Mouse (Mus musculus): ENCODE results near the gene Lpcat3. TPM values are rescaled to one million over a fixed set of nuclear protein-coding genes. Genes with fewer than 3 reads are reported as not detected.

Lpcat3 gene
- polyA plus RNA-seq, 1 experiment from 2014 or later = 209 TPM

DNA sequence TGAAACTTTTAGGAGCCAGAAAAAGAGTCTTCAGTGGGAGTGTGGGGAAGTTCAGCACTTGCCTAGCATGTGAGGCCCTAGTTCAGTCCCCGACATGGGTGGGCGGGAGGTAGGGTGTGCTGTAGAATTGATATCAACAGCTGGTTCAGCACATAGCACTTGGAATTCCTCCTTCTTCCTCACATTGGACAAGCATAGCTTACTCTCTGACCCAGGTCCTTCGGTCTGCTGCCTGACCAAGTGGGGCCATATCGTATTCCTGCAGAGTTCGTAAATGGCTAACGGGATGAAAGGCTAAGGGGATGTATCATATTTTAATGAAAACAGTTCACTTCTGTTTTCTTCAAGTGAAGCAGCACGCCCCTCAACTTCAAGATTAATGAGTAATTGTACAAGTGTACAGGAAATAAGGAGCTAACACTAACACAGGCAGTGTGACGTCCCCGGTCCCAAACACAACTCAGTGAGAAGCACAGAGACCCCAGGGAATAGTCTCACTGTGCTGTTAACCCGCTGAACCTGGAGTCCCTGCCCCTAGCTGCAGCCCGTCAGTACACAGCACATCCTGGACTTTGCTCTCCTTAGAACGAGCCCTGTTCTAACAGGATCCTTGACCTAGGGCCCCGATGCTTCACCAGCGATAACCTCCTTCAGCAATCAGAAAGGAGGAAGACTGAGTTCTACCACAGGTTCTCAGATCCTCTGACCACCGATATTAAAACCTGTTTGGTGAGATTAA, 30.6 kb downstream of the Lpcat3 start:
- Histone ChIP-seq H3K9ac (ENCODE audit: low read depth, low read length) (no peak overlapping the region), H3K9me3 (ENCODE audit: control insufficient read depth) (no peaks in the 10 kb centered on the region), H3K4me2 (replicated peaks; ENCODE audit: low read depth) (no peak overlapping the region; the same call in 1 of the 2 replicates), H3K4me3 (ENCODE audit: low read depth, low read length) (no peak overlapping the region), H3K36me3 (ENCODE audit: control insufficient read depth, insufficient read depth) (peaks cover 5% of the 10 kb centered on the region), H3K27me3 (replicated peaks; ENCODE audit: control insufficient read depth, insufficient read depth, low read length) (no peaks in the 10 kb centered on the region), H3K27ac (ENCODE audit: low read depth, low read length) (peak overlapping the region; percentile 77), H3K4me1 (replicated peaks; ENCODE audit: control insufficient read depth, insufficient read depth, low read length) (no peaks in the 10 kb centered on the region)
- peak; percentile 53 for ATAC-seq
- 34% methylated on average over 15 of the region's 15 CpGs for WGBS
- peak; percentile 28; the same call in 1 of the 2 replicates for TF ChIP-seq CTCF (IDR thresholded peaks at IDR 0.05; ENCODE audit: low read depth)

DNA sequence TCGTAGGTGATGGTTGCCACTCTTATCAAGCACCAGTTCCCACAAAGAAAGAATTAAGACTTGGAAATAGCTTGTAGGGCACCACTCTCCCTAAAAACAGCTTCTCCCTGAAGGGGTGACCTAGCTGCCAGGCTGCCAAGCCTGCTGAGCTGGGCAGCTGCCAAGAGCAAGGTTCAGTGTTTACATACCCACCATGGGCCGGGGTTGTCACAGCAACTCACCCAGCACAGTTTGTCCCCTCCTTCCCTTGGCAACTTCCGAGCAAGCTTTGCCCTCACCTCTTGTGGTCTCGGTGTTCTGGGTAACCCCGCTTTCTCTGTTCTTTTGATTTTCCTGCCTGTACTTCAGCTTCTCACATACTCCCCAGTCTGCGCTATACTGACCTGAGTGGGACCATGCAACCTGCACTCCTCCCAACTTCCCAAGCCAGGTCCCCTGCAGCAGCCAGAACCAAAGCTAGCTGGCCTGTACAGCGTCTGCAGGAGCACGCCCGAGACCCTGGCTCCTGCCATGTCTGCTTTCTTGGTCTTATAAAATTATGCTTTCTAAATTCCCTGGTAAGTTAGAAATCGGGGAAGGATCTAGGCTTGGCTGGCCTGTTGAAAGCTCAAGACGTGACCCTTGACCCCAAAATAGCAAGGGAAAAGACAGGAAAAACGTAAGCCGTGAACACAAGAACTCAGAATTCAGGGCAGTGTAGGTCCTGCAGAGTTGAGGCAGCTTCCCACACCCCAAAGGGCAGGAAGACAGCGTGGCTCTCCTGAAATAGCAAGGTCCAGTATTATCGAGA, 31.5 kb downstream of the Lpcat3 start:
- Histone ChIP-seq H3K9ac (ENCODE audit: low read depth, low read length) (no peak overlapping the region), H3K4me1 (replicated peaks; ENCODE audit: control insufficient read depth, insufficient read depth, low read length) (no peaks in the 10 kb centered on the region), H3K4me3 (ENCODE audit: low read depth, low read length) (no peak overlapping the region), H3K4me2 (replicated peaks; ENCODE audit: low read depth) (peak overlapping the region; percentile 18), H3K36me3 (ENCODE audit: control insufficient read depth, insufficient read depth) (peaks cover 11% of the 10 kb centered on the region), H3K9me3 (ENCODE audit: control insufficient read depth) (no peaks in the 10 kb centered on the region), H3K27ac (ENCODE audit: low read depth, low read length) (peak overlapping the region; percentile 77), H3K27me3 (replicated peaks; ENCODE audit: control insufficient read depth, insufficient read depth, low read length) (no peaks in the 10 kb centered on the region)
- peak; percentile 73 for ATAC-seq
- no peak for TF ChIP-seq CTCF (IDR thresholded peaks at IDR 0.05; ENCODE audit: low read depth)
- 51% methylated on average over 15 of the region's 15 CpGs for WGBS

DNA sequence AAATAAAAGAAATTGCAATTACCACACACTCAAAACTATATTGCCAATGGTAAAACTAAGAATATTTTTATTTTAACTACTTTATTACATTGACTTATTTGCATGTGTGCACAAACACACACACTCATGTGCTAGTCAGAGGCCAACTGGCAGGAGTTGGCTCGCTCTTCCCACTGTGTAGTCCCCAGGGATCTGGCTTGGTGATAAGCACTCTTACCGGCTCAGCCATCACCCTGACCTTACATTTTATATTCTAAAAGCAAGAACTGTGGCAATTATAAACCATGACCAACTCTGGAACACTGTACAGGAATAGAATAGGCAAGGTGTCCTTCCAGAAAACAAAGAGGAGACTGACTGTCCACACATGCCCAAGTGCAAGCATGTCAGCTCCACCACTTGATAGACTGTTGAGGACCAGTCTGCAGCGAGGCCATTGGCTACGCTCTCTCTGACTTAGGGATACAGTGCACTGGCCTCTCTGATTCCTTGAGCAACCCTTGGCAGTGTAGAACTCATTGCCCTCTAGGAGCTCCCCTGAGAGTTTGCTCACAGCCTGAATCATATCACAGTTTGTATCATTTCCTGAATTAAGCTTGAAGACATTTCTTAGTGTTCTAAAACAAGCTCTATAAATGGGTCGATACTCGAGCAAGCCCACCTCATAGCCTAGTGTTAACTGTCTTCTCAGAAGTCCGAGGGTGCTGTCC, 33.8 kb downstream of the Lpcat3 start:
- Histone ChIP-seq H3K36me3 (ENCODE audit: control insufficient read depth, insufficient read depth) (peaks cover 28% of the 10 kb centered on the region), H3K4me2 (replicated peaks; ENCODE audit: low read depth) (no peak overlapping the region), H3K4me1 (replicated peaks; ENCODE audit: control insufficient read depth, insufficient read depth, low read length) (no peaks in the 10 kb centered on the region), H3K9me3 (ENCODE audit: control insufficient read depth) (no peaks in the 10 kb centered on the region), H3K9ac (ENCODE audit: low read depth, low read length) (no peak overlapping the region), H3K4me3 (ENCODE audit: low read depth, low read length) (no peak overlapping the region), H3K27ac (ENCODE audit: low read depth, low read length) (0 out of 2 replicates have a peak overlapping the region, but pooled peaks have one; percentile 8), H3K27me3 (replicated peaks; ENCODE audit: control insufficient read depth, insufficient read depth, low read length) (no peaks in the 10 kb centered on the region)
- no peak for ATAC-seq
- no peak for TF ChIP-seq CTCF (IDR thresholded peaks at IDR 0.05; ENCODE audit: low read depth)
- WGBS = 86% methylated on average over 7 of the region's 7 CpGs

DNA sequence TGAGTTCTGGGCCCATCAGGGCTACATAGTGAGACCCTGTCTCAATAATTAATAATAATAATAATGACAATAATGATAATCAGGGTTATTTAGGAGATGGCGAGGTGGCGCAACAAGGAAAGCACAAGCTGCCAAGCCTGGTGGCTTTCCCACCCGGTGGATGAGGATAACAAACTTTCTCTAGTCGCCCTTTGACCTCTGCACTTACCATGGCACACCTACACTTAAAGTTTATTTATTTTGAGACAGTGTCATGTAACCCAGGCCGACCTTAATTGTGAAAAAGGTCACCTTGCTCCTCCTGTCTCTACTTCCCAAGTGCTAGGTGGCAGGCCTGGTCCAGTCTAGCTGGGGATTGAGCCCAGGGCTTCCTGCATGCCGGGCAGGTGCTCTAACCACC, 35.9 kb downstream of the Lpcat3 start:
- 58% methylated on average over 6 of the region's 6 CpGs for WGBS
- no peak overlapping the region for H3K9ac ChIP-seq (ENCODE audit: low read depth, low read length)
- H3K36me3 ChIP-seq (ENCODE audit: control insufficient read depth, insufficient read depth) = peaks cover 50% of the 10 kb centered on the region
- no peak for TF ChIP-seq CTCF (IDR thresholded peaks at IDR 0.05; ENCODE audit: low read depth)
- no peak for ATAC-seq
- no peak overlapping the region for H3K4me2 ChIP-seq (replicated peaks; ENCODE audit: low read depth)
- no peaks in the 10 kb centered on the region for H3K27me3 ChIP-seq (replicated peaks; ENCODE audit: control insufficient read depth, insufficient read depth, low read length)
- H3K9me3 ChIP-seq (ENCODE audit: control insufficient read depth) = no peaks in the 10 kb centered on the region
- no peaks in the 10 kb centered on the region for H3K4me1 ChIP-seq (replicated peaks; ENCODE audit: control insufficient read depth, insufficient read depth, low read length)
- peak overlapping the region; percentile 74; the same call in 1 of the 2 replicates for H3K27ac ChIP-seq (ENCODE audit: low read depth, low read length)
- no peak overlapping the region for H3K4me3 ChIP-seq (ENCODE audit: low read depth, low read length)

DNA sequence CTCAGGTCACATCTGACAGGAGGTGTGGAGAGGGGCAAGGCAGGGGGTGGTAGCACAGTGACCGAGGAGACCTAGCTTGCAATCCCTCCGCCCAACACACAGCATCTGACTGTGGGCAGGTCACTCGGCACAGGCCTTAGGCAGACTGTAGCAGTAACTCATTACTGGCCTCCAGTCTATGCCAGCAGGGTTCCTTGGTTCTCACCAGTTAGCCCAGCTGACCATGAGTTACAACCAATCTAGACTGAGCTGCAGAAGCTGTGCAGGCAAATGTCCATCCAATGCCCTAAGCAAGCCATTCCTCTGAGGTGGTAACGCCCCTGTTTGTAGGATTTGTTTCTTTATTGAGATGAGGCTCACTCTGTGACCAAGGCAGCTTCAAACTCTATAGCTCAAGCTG, 36.5 kb downstream of the Lpcat3 start:
- no peaks in the 10 kb centered on the region for H3K27me3 ChIP-seq (replicated peaks; ENCODE audit: control insufficient read depth, insufficient read depth, low read length)
- no peak overlapping the region for H3K4me3 ChIP-seq (ENCODE audit: low read depth, low read length)
- H3K27ac ChIP-seq (ENCODE audit: low read depth, low read length) = peak overlapping the region; percentile 74
- H3K4me2 ChIP-seq (replicated peaks; ENCODE audit: low read depth) = no peak overlapping the region
- no peak for TF ChIP-seq CTCF (IDR thresholded peaks at IDR 0.05; ENCODE audit: low read depth)
- no peak for ATAC-seq
- WGBS = 91% methylated on average over 4 of the region's 4 CpGs
- no peaks in the 10 kb centered on the region for H3K4me1 ChIP-seq (replicated peaks; ENCODE audit: control insufficient read depth, insufficient read depth, low read length)
- H3K9ac ChIP-seq (ENCODE audit: low read depth, low read length) = no peak overlapping the region
- H3K36me3 ChIP-seq (ENCODE audit: control insufficient read depth, insufficient read depth) = peaks cover 55% of the 10 kb centered on the region
- H3K9me3 ChIP-seq (ENCODE audit: control insufficient read depth) = no peaks in the 10 kb centered on the region
